Mouse (Mus musculus) cerebellum, adult 9-11 months (tissue): ENCODE results near the gene Npas2.

Source experiments
- DNase-seq: peaks from one replicate; pipeline ENCODE4 v3.0.0; 2022

Gene Npas2

GRCm38 (mm10) chr1:39287831-39288230 lies 94.3 kb downstream of the Npas2 start:
- no peak for DNase-seq

- DNase-seq: no peak
Measured at GRCm38 (mm10) chr1:39288425-39288824, 94.9 kb downstream of the Npas2 start.

GRCm38 (mm10) chr1:39292001-39292400 lies 98.5 kb downstream of the Npas2 start:
- no peak for DNase-seq

GRCm38 (mm10) chr1:39298294-39298693 lies 104.8 kb downstream of the Npas2 start:
- DNase-seq: no peak

- no peak for DNase-seq
Measured at GRCm38 (mm10) chr1:39300243-39300642, 106.7 kb downstream of the Npas2 start.

GRCm38 (mm10) chr1:39300676-39301075 lies 107.1 kb downstream of the Npas2 start:
- no peak for DNase-seq

GRCm38 (mm10) chr1:39302246-39302645 lies 108.7 kb downstream of the Npas2 start:
- DNase-seq: no peak

GRCm38 (mm10) chr1:39303054-39303649 lies 109.6 kb downstream of the Npas2 start:
- DNase-seq: no peak

GRCm38 (mm10) chr1:39307291-39307690 lies 113.8 kb downstream of the Npas2 start:
- DNase-seq: no peak

- no peak for DNase-seq
Measured at GRCm38 (mm10) chr1:39307971-39308370, 114.4 kb downstream of the Npas2 start.

- DNase-seq: no peak
Measured at GRCm38 (mm10) chr1:39309548-39309947, 116.0 kb downstream of the Npas2 start.

GRCm38 (mm10) chr1:39312345-39312967 lies 118.9 kb downstream of the Npas2 start:
- DNase-seq: no peak

GRCm38 (mm10) chr1:39313352-39314245 lies 120.1 kb downstream of the Npas2 start:
- DNase-seq: no peak

- DNase-seq: no peak
Measured at GRCm38 (mm10) chr1:39317935-39318334, 124.4 kb downstream of the Npas2 start.

- DNase-seq: no peak
Measured at GRCm38 (mm10) chr1:39318870-39319269, 125.3 kb downstream of the Npas2 start.

GRCm38 (mm10) chr1:39321954-39322353 lies 128.4 kb downstream of the Npas2 start:
- DNase-seq: no peak

- no peak for DNase-seq
Measured at GRCm38 (mm10) chr1:39325228-39325627, 131.7 kb downstream of the Npas2 start.

- DNase-seq: no peak
Measured at GRCm38 (mm10) chr1:39327546-39327945, 134.0 kb downstream of the Npas2 start.

- no peak for DNase-seq
Measured at GRCm38 (mm10) chr1:39330857-39331594, 137.5 kb downstream of the Npas2 start.

- DNase-seq: no peak
Measured at GRCm38 (mm10) chr1:39332456-39332855, 138.9 kb downstream of the Npas2 start.

- no peak for DNase-seq
Measured at GRCm38 (mm10) chr1:39335561-39336196, 142.1 kb downstream of the Npas2 start.

- DNase-seq: no peak
Measured at GRCm38 (mm10) chr1:39336788-39337187, 143.3 kb downstream of the Npas2 start.

GRCm38 (mm10) chr1:39338831-39339230 lies 145.3 kb downstream of the Npas2 start:
- DNase-seq: no peak
